Mouse (Mus musculus): Measurements from ENCODE around the gene Xbp1. TPM values are rescaled to one million over a fixed set of nuclear protein-coding genes. Genes with fewer than 3 reads are reported as not detected.
"Not testable (repeated sequence)": the region's sequence is repeated elsewhere in the genome, so short reads cannot be mapped to it uniquely, and the experiment has no call there.

The Xbp1 gene
- total RNA-seq, 1 experiment from 2014 or later: 98.8 TPM

- no peak for ATAC-seq (replicated peaks in 1 of 2; ENCODE audit: insufficient read depth in 1 of 2, low FRiP score in 2 of 2, low TSS enrichment in 1 of 2, low read depth in 1 of 2, poor library complexity in 2 of 2, severe bottlenecking in 2 of 2)
These were observed 22.8 kb downstream of the Xbp1 start for GRCm38 (mm10) chr11:5543281-5543680.

GRCm38 (mm10) chr11:5544709-5545108, 24.2 kb downstream of the Xbp1 start:
- not testable (repeated sequence) for ATAC-seq (replicated peaks in 1 of 2; ENCODE audit: insufficient read depth in 1 of 2, low FRiP score in 2 of 2, low TSS enrichment in 1 of 2, low read depth in 1 of 2, poor library complexity in 2 of 2, severe bottlenecking in 2 of 2)

- no peak for ATAC-seq (replicated peaks in 1 of 2; ENCODE audit: insufficient read depth in 1 of 2, low FRiP score in 2 of 2, low TSS enrichment in 1 of 2, low read depth in 1 of 2, poor library complexity in 2 of 2, severe bottlenecking in 2 of 2)
These were observed 25.0 kb downstream of the Xbp1 start for GRCm38 (mm10) chr11:5545457-5545856.

- no peak for ATAC-seq (replicated peaks in 1 of 2; ENCODE audit: insufficient read depth in 1 of 2, low FRiP score in 2 of 2, low TSS enrichment in 1 of 2, low read depth in 1 of 2, poor library complexity in 2 of 2, severe bottlenecking in 2 of 2)
These were observed 26.2 kb downstream of the Xbp1 start for GRCm38 (mm10) chr11:5546693-5547092.

GRCm38 (mm10) chr11:5551430-5551829, 31.0 kb downstream of the Xbp1 start:
- no peak for ATAC-seq (replicated peaks in 1 of 2; ENCODE audit: insufficient read depth in 1 of 2, low FRiP score in 2 of 2, low TSS enrichment in 1 of 2, low read depth in 1 of 2, poor library complexity in 2 of 2, severe bottlenecking in 2 of 2)

- ATAC-seq (replicated peaks in 1 of 2; ENCODE audit: insufficient read depth in 1 of 2, low FRiP score in 2 of 2, low TSS enrichment in 1 of 2, low read depth in 1 of 2, poor library complexity in 2 of 2, severe bottlenecking in 2 of 2): no peak
These were observed 31.5 kb downstream of the Xbp1 start for GRCm38 (mm10) chr11:5551931-5552330.

- no peak for ATAC-seq (replicated peaks in 1 of 2; ENCODE audit: insufficient read depth in 1 of 2, low FRiP score in 2 of 2, low TSS enrichment in 1 of 2, low read depth in 1 of 2, poor library complexity in 2 of 2, severe bottlenecking in 2 of 2)
These were observed 39.8 kb downstream of the Xbp1 start for GRCm38 (mm10) chr11:5560273-5560672.

GRCm38 (mm10) chr11:5562625-5563268, 42.3 kb downstream of the Xbp1 start:
- ATAC-seq (replicated peaks in 1 of 2; ENCODE audit: insufficient read depth in 1 of 2, low FRiP score in 2 of 2, low TSS enrichment in 1 of 2, low read depth in 1 of 2, poor library complexity in 2 of 2, severe bottlenecking in 2 of 2): no peak

GRCm38 (mm10) chr11:5563898-5564297, 43.4 kb downstream of the Xbp1 start:
- ATAC-seq (replicated peaks in 1 of 2; ENCODE audit: insufficient read depth in 1 of 2, low FRiP score in 2 of 2, low TSS enrichment in 1 of 2, low read depth in 1 of 2, poor library complexity in 2 of 2, severe bottlenecking in 2 of 2): no peak

GRCm38 (mm10) chr11:5565596-5565995, 45.1 kb downstream of the Xbp1 start:
- no peak for ATAC-seq (replicated peaks in 1 of 2; ENCODE audit: insufficient read depth in 1 of 2, low FRiP score in 2 of 2, low TSS enrichment in 1 of 2, low read depth in 1 of 2, poor library complexity in 2 of 2, severe bottlenecking in 2 of 2)

GRCm38 (mm10) chr11:5566506-5566905, 46.0 kb downstream of the Xbp1 start:
- no peak for ATAC-seq (replicated peaks in 1 of 2; ENCODE audit: insufficient read depth in 1 of 2, low FRiP score in 2 of 2, low TSS enrichment in 1 of 2, low read depth in 1 of 2, poor library complexity in 2 of 2, severe bottlenecking in 2 of 2)

- no peak for ATAC-seq (replicated peaks in 1 of 2; ENCODE audit: insufficient read depth in 1 of 2, low FRiP score in 2 of 2, low TSS enrichment in 1 of 2, low read depth in 1 of 2, poor library complexity in 2 of 2, severe bottlenecking in 2 of 2)
These were observed 47.2 kb downstream of the Xbp1 start for GRCm38 (mm10) chr11:5567654-5568053.

GRCm38 (mm10) chr11:5568082-5568481, 47.6 kb downstream of the Xbp1 start:
- no peak for ATAC-seq (replicated peaks in 1 of 2; ENCODE audit: insufficient read depth in 1 of 2, low FRiP score in 2 of 2, low TSS enrichment in 1 of 2, low read depth in 1 of 2, poor library complexity in 2 of 2, severe bottlenecking in 2 of 2)

GRCm38 (mm10) chr11:5569474-5569873, 49.0 kb downstream of the Xbp1 start, which contains the start of gene Ankrd36:
TSS of gene Ankrd36 (plus strand) at chr11:5569684.
- ATAC-seq (replicated peaks in 1 of 2; ENCODE audit: insufficient read depth in 1 of 2, low FRiP score in 2 of 2, low TSS enrichment in 1 of 2, low read depth in 1 of 2, poor library complexity in 2 of 2, severe bottlenecking in 2 of 2): no peak

GRCm38 (mm10) chr11:5571856-5572255, 51.4 kb downstream of the Xbp1 start:
- no peak for ATAC-seq (replicated peaks in 1 of 2; ENCODE audit: insufficient read depth in 1 of 2, low FRiP score in 2 of 2, low TSS enrichment in 1 of 2, low read depth in 1 of 2, poor library complexity in 2 of 2, severe bottlenecking in 2 of 2)

- no peak for ATAC-seq (replicated peaks in 1 of 2; ENCODE audit: insufficient read depth in 1 of 2, low FRiP score in 2 of 2, low TSS enrichment in 1 of 2, low read depth in 1 of 2, poor library complexity in 2 of 2, severe bottlenecking in 2 of 2)
These were observed 53.4 kb downstream of the Xbp1 start for GRCm38 (mm10) chr11:5573821-5574220.

- ATAC-seq (replicated peaks in 1 of 2; ENCODE audit: insufficient read depth in 1 of 2, low FRiP score in 2 of 2, low TSS enrichment in 1 of 2, low read depth in 1 of 2, poor library complexity in 2 of 2, severe bottlenecking in 2 of 2): no peak
These were observed 54.6 kb downstream of the Xbp1 start for GRCm38 (mm10) chr11:5575046-5575445.

All from hematopoietic stem cell, adult 5-6 weeks (primary cell).